Mouse (Mus musculus): ENCODE data around the gene Vamp1. TPM values are rescaled to one million over a fixed set of nuclear protein-coding genes. Genes with fewer than 3 reads are reported as not detected.
A peak's percentile ranks its signal among the peaks of the same experiment; 100 is the strongest.

The Vamp1 gene
- total and polyA plus RNA-seq, 3 experiments = 1.5 to 5.5 TPM; not detected in 1

DNA sequence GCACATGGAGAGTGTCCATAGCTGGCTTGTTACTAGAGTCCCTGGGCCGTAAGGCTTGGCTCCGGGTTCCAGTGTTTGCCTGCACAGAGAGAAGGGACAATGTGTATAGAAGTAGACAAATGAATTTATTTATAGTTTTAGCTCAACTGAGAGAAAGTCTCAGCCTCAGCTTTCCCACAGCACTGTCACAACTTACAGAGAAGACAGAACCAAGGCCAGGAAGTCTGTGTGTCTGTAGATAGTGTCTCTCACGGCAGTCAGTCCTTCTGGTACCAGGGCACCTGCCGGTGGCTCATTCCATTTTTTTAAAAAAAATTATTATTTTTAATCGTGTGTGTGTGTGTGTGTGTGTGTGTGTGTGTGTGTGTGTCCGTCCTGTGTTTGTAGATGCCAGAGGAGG lies 17.2 kb downstream of the Vamp1 start (continued):
- TF ChIP-seq ETS1 (IDR thresholded peaks at IDR 0.05; ENCODE audit: low read depth, low read length) = peak; percentile 45; the same call in 1 of the 2 replicates

DNA sequence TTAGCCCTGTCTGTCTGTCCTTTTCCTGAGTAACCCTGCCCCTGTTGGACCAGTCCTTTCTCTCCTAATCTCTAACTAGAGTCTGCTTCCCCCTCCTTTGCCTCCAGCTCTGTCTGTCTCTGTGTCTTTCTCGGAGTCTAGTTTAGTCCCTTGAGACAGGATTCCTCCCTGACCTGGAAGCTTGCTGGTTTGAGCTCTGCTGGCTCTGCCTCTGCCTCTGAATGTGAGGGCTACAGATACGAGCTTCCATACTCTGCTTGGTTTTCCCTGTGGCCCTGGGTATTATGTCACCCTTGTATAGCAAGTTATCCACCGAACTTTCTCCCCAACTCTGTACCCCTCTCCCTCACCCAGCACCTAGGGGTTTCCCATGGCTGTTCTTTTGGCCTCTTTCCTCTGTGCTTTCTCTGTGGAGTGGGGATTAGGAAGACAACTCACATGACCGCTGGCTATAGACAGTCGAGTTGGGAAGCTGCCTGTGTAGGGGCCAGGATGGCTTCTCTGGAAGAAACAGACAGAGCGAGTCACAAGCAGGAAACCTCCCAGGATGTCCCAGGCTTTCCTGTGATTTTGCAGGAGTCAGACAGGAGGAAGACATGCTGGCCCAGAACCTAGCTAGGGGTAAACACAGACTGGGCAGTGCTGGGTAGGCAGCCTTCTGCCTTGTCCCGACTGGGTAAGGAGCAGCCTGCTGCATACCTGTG lies 18.6 kb downstream of the Vamp1 start:
- peaks cover 3 to 13% of the 10 kb centered on the region in 2 experiments; a peak in 3 of 4 replicates for H3K4me1 ChIP-seq (ENCODE audit: control insufficient read depth in 1 of 2, insufficient read depth in 2 of 2, low read length in 2 of 2)
- H3K9ac ChIP-seq (ENCODE audit: control insufficient read depth, low read depth, low read length, poor library complexity, severe bottlenecking) = no peak overlapping the region
- no peak overlapping the region for H3K27ac ChIP-seq (ENCODE audit: control insufficient read depth, low read depth, low read length)
- H3K27me3 ChIP-seq (ENCODE audit: control insufficient read depth in 1 of 2, insufficient read depth in 2 of 2, low read length in 2 of 2) = no peaks in the 10 kb centered on the region
- DNase-seq (ENCODE audit: low read depth, low spot score) = no peak
- peaks cover 0 to 9% of the 10 kb centered on the region in 2 experiments; a peak in 2 of 4 replicates for H3K36me3 ChIP-seq (ENCODE audit: control insufficient read depth in 1 of 2, insufficient read depth in 2 of 2, low read length in 2 of 2)
- no peaks in the 10 kb centered on the region for H3K9me3 ChIP-seq (replicated peaks; ENCODE audit: insufficient read depth, low read length)
- TF ChIP-seq MEF2A (IDR thresholded peaks at IDR 0.05; ENCODE audit: extremely low read depth, insufficient replicate concordance, low read depth, low read length, poor library complexity, severe bottlenecking) (no peak), NRF1 (IDR thresholded peaks at IDR 0.05; ENCODE audit: insufficient read depth, low read depth, low read length, poor library complexity, severe bottlenecking) (no peak), MAZ (IDR thresholded peaks at IDR 0.05; ENCODE audit: low read depth, low read length) (no peak), MYB (IDR thresholded peaks at IDR 0.05; ENCODE audit: low read depth, low read length) (no peak), ZMIZ1 (IDR thresholded peaks at IDR 0.05; ENCODE audit: low read depth, low read length) (no peak), RAD21 (IDR thresholded peaks at IDR 0.05; ENCODE audit: low read depth, low read length) (no peak), RCOR1 (IDR thresholded peaks at IDR 0.05; ENCODE audit: low read depth, low read length) (no peak), ELF1 (IDR thresholded peaks at IDR 0.05; ENCODE audit: low read depth, low read length) (no peak)
- peaks cover 4% of the 10 kb centered on the region; the same call in 1 of the 2 replicates for H3K79me2 ChIP-seq (ENCODE audit: control insufficient read depth, insufficient read depth, low read length, poor library complexity)
- no peak overlapping the region for H3K4me3 ChIP-seq (ENCODE audit: control insufficient read depth in 1 of 2, insufficient read depth in 1 of 2, low read depth in 2 of 2, low read length in 2 of 2)

GRCm38 (mm10) chr6:125234520-125234828 lies 19.1 kb downstream of the Vamp1 start:
- Histone ChIP-seq H3K9me3 (replicated peaks; ENCODE audit: insufficient read depth, low read length) (no peaks in the 10 kb centered on the region), H3K27ac (ENCODE audit: control insufficient read depth, low read depth, low read length) (no peak overlapping the region), H3K27me3 (ENCODE audit: control insufficient read depth in 1 of 2, insufficient read depth in 2 of 2, low read length in 2 of 2) (no peaks in the 10 kb centered on the region), H3K9ac (ENCODE audit: control insufficient read depth, low read depth, low read length, poor library complexity, severe bottlenecking) (no peak overlapping the region), H3K4me1 (ENCODE audit: control insufficient read depth in 1 of 2, insufficient read depth in 2 of 2, low read length in 2 of 2) (peaks cover 3 to 13% of the 10 kb centered on the region in 2 experiments; a peak in 3 of 4 replicates), H3K79me2 (ENCODE audit: control insufficient read depth, insufficient read depth, low read length, poor library complexity) (peaks cover 4% of the 10 kb centered on the region; the same call in 1 of the 2 replicates), H3K36me3 (ENCODE audit: control insufficient read depth in 1 of 2, insufficient read depth in 2 of 2, low read length in 2 of 2) (peaks cover 0 to 9% of the 10 kb centered on the region in 2 experiments; a peak in 2 of 4 replicates), H3K4me3 (ENCODE audit: control insufficient read depth in 1 of 2, insufficient read depth in 1 of 2, low read depth in 2 of 2, low read length in 2 of 2) (no peak overlapping the region)
- no peak for DNase-seq (ENCODE audit: low read depth, low spot score)
- no peak for TF ChIP-seq POLR2A (IDR thresholded peaks at IDR 0.05; ENCODE audit: control insufficient read depth in 1 of 2, insufficient read depth in 1 of 2, low read depth in 1 of 2, low read length in 2 of 2, poor library complexity in 1 of 2)
- no peak for TF ChIP-seq MYC (IDR thresholded peaks at IDR 0.05; ENCODE audit: low read depth, low read length)
- TF ChIP-seq MXI1 (IDR thresholded peaks at IDR 0.05; ENCODE audit: low read depth, low read length) = no peak
- TF ChIP-seq EP300 (IDR thresholded peaks at IDR 0.05; ENCODE audit: low read depth in 1 of 2, low read length in 2 of 2) = no peak
- TF ChIP-seq TCF12 (IDR thresholded peaks at IDR 0.05; ENCODE audit: low read depth, low read length) = no peak
- TF ChIP-seq ZMIZ1 (IDR thresholded peaks at IDR 0.05; ENCODE audit: low read depth, low read length) = no peak
